Mouse (Mus musculus) intestine, postnatal 0 days (tissue): Measurements from ENCODE around the gene Slc50a1. TPM values are rescaled to one million over a fixed set of nuclear protein-coding genes. Genes with fewer than 3 reads are reported as not detected.

Source experiments
- ATAC-seq: fragments of 200-750 bp; cut with Nextera tagmentation; 2 replicates; pipeline ENCODE4 v1.8.0; 2017; ENCODE audit warnings: mild to moderate bottlenecking, moderate TSS enrichment, moderate library complexity
- H3K27ac ChIP-seq: fragments of 300-500 bp; sonication (generic); 2 replicates; pipeline ENCODE4 v1.5.1; 2014; ENCODE audit warnings: mild to moderate bottlenecking, low read depth, low read length, moderate library complexity
- H3K27me3 ChIP-seq: fragments of 300-500 bp; sonication (generic); replicated peaks from 2 replicates; pipeline ENCODE4 v1.6.1; 2014; ENCODE audit warnings: low read length, mixed read lengths; ENCODE audit not compliant: control insufficient read depth, insufficient read depth
- H3K36me3 ChIP-seq: fragments of 300-500 bp; sonication (generic); 2 replicates; pipeline ENCODE4 v1.6.1; 2014; ENCODE audit warnings: mild to moderate bottlenecking, moderate library complexity; ENCODE audit not compliant: control insufficient read depth, insufficient read depth
- H3K4me1 ChIP-seq: fragments of 300-500 bp; sonication (generic); replicated peaks from 2 replicates; pipeline ENCODE4 v1.6.1; 2014; ENCODE audit warnings: antibody characterized with exemption, low read length, mixed read lengths; ENCODE audit not compliant: control insufficient read depth, insufficient read depth
- H3K4me2 ChIP-seq: fragments of 300-500 bp; sonication (generic); replicated peaks from 2 replicates; pipeline ENCODE4 v1.6.1; 2014; ENCODE audit warnings: low read depth, mild to moderate bottlenecking, moderate library complexity
- H3K4me3 ChIP-seq: fragments of 300-500 bp; sonication (generic); 2 replicates; pipeline ENCODE4 v1.5.1; 2014; ENCODE audit warnings: low read depth, low read length
- H3K9ac ChIP-seq: fragments of 300-500 bp; sonication (generic); 2 replicates; pipeline ENCODE4 v1.6.1; 2014; ENCODE audit warnings: mild to moderate bottlenecking, low read depth, low read length
- H3K9me3 ChIP-seq: fragments of 300-500 bp; sonication (generic); 2 replicates; pipeline ENCODE4 v1.6.1; 2016; ENCODE audit warnings: mixed run types; ENCODE audit not compliant: control insufficient read depth
- CTCF ChIP-seq: sonication (generic); IDR thresholded peaks from 2 replicates; pipeline ENCODE4 v1.5.1; 2016; ENCODE audit warnings: low read depth, mild to moderate bottlenecking, control low read depth, antibody characterized with exemption, moderate library complexity
- WGBS: fragments of 180-500 bp; shearing (Covaris S2); extraction: QIAGEN DNeasy Blood & Tissue Kit; methylation state at CpG from one replicate; pipeline ENCODE4 v1.1.7; 2014; 5-methylcytosine and 5-hydroxymethylcytosine counted together
- polyA plus RNA-seq: library from polyadenylated mRNA; unstranded; fragments of >200 nt; fragmentation: Nextera tagmentation; extraction: Ambion mirVana; gene quantifications from 2 replicates; pipeline ENCODE4 v1.2.1, GENCODE M21; 2015

The Slc50a1 gene
- polyA plus RNA-seq, 1 experiment from 2014 or later, result 57.4 TPM

DNA sequence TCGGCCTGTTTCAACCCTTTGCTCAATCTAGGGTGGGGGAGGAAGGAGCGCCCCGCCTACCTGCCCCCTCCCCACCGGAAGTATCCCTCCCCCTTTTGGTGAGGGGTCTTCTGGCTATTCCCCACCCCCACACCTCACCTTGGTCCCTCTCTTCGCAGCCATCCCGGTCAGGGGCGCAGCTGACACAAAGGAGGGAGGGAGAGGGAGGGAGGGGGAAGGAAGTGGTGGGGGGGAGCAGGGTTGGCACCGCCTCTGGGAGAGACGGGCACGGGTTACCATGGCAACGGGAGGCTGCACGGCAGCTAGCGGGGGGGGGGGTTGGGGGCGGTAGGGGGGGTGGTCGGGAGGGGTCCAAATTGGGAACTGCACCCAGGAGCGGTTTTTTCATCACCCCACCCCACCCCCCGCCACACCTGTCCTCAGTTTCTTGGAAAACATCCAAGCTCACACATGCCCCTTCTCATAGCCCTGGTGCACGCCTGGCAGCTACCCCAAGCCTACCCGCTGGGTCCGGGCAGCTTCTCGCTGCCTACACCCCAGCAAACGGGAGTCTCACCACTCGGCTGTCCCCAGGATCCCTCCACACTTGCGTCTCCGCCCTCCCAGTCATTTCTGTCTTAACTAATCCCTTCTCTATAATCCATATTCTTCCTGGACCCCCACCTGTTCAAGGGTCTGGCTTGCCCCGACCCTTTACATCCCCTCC, 25.2 kb downstream of the Slc50a1 start:
- ATAC-seq, result no peak
- no peak for TF ChIP-seq CTCF
- peaks cover 7% of the 10 kb centered on the region; the same call in 1 of the 2 replicates for H3K4me1 ChIP-seq
- 0 out of 2 replicates have a peak, but pooled peaks cover 4% of the 10 kb centered on the region for H3K27me3 ChIP-seq
- H3K4me3 ChIP-seq, result peak overlapping the region; percentile 65
- peak overlapping the region; percentile 88 for H3K4me2 ChIP-seq
- peaks cover 6% of the 10 kb centered on the region; the same call in 1 of the 2 replicates for H3K36me3 ChIP-seq
- H3K9ac ChIP-seq, result no peak overlapping the region
- no peaks in the 10 kb centered on the region for H3K9me3 ChIP-seq
- 2% methylated on average over 20 of the region's 26 CpGs for WGBS
- H3K27ac ChIP-seq, result no peak overlapping the region

DNA sequence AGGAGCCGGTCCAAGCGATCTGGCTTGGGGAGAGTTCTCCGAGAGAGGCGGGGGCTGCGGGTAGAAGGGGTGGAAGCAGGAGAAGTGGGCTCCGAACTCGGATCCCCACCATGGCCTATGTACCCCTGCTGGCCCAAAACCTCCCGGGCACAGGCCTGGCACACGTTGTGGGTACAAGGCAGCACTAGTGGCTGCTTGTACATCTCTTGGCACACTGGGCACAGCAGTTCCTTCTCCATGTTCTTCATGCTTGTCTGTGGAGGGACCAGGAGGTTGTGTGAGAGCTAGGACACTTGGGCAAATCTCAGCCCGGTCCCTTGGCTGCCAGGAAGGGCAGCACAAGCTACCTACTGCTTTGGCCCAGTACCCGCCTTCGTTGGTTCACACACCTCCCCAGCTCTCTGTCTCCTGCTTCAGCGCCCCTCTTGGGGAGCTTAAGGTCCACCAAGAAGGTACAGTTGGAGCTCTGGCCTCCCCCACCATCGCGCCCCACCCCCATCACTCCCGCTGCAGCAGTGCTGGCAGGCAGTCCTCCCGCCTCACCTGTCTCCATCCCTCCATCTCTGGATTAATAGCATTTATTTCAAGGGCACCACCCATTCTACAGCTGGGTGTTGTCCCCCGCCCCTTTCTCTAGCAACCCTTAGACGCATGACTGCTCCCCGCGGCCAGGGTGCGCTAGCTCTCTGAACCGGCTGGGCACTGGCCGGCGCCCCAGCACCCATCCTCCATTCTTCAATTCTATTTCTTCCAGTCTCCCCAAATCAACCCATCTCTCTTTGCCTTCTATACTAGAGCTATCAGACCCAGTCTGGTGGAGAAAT, 26.0 kb downstream of the Slc50a1 start:
- ATAC-seq, result no peak
- Histone ChIP-seq H3K9ac (no peak overlapping the region), H3K4me2 (peak overlapping the region; percentile 88), H3K27me3 (0 out of 2 replicates have a peak, but pooled peaks cover 4% of the 10 kb centered on the region), H3K36me3 (peaks cover 3% of the 10 kb centered on the region; the same call in 1 of the 2 replicates), H3K27ac (no peak overlapping the region), H3K4me1 (peaks cover 7% of the 10 kb centered on the region; the same call in 1 of the 2 replicates), H3K9me3 (no peaks in the 10 kb centered on the region), H3K4me3 (peak overlapping the region; percentile 65)
- WGBS, result 27% methylated on average over 25 of the region's 25 CpGs
- peak; percentile 48 for TF ChIP-seq CTCF

DNA sequence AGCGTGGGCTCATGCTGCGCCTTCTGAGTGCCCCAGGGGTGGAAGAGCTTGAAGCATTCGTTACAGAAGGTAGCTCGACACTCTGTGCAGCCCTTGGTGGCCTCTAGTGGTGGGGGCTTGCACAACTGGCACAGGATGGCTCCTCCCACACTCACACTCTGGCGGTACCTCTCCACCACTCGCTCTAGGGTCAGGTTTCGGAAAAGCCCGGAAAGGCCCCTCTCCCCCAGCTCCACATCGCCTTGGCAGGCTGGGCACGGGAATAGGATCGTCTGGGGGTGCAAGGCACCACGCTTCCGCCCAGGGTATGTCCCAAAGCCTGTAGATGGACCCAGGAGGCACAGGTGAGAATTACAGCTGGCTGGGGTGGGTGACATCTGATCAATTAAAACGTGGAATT, 26.8 kb downstream of the Slc50a1 start:
- 27% methylated on average over 14 of the region's 14 CpGs for WGBS
- Histone ChIP-seq H3K4me2 (no peak overlapping the region; the same call in 1 of the 2 replicates), H3K4me1 (peaks cover 7% of the 10 kb centered on the region; the same call in 1 of the 2 replicates), H3K36me3 (no peaks in the 10 kb centered on the region; the same call in 1 of the 2 replicates), H3K27me3 (0 out of 2 replicates have a peak, but pooled peaks cover 4% of the 10 kb centered on the region), H3K9me3 (no peaks in the 10 kb centered on the region), H3K9ac (no peak overlapping the region), H3K27ac (no peak overlapping the region), H3K4me3 (no peak overlapping the region)
- no peak for ATAC-seq
- peak; percentile 72 for TF ChIP-seq CTCF

DNA sequence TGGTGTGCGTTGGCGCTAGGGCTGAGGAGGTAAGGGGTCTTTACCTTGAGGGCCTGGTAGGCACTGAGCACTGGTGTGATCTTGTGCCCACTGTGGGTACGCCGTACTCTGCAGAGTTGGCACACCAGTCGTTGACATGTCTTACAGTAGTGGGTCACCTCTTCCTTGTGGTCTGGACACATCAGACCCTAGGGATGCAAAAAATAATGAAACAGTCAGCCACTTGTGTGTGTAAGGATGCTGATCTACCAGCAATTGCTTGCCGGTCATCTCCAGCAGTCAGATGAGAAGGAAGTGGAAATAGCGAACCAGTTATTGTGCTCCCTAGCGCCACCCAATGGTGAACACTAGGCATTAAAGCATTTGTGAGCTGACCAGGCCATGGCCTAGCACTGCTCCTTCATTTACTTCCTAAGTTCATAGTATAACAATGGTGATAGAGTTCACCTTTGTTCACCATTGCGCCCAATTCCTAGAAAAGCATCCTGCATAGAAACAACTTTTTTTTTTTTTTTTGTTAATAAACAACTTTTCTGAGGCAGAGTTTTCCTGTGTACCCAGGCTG, 28.0 kb downstream of the Slc50a1 start:
- Histone ChIP-seq H3K9ac (no peak overlapping the region), H3K9me3 (no peaks in the 10 kb centered on the region), H3K27ac (no peak overlapping the region), H3K27me3 (0 out of 2 replicates have a peak, but pooled peaks cover 4% of the 10 kb centered on the region), H3K4me2 (no peak overlapping the region), H3K36me3 (no peaks in the 10 kb centered on the region; the same call in 1 of the 2 replicates), H3K4me1 (peaks cover 7% of the 10 kb centered on the region; the same call in 1 of the 2 replicates), H3K4me3 (no peak overlapping the region)
- TF ChIP-seq CTCF, result peak; percentile 89
- peak; percentile 12; the same call in 1 of the 2 replicates for ATAC-seq
- 63% methylated on average over 9 of the region's 9 CpGs for WGBS

DNA sequence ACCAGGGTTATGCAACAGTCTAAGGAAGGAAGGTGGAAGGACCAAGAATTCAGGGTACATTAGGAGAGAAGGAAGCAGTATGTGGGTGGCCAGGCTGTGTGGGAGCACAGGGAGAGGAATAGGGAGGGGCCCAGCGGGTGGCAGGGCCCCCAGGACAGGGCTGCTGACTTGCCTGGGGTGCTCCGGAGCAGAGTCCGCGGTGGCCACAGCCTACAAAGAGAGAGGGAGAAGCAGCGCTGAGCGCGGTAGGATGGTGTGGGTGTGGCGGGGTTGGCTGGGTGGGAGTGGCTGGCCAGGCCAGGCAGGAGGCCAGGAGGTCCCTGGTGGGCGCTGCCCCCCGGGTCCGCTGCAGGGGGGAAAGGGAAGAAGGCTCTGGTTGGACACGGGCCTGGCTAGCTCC, 31.9 kb downstream of the Slc50a1 start:
- Histone ChIP-seq H3K4me1 (0 out of 2 replicates have a peak, but pooled peaks cover 7% of the 10 kb centered on the region), H3K4me3 (no peak overlapping the region), H3K27me3 (no peaks in the 10 kb centered on the region), H3K36me3 (no peaks in the 10 kb centered on the region; the same call in 1 of the 2 replicates), H3K27ac (peak overlapping the region; percentile 15; the same call in 1 of the 2 replicates), H3K9me3 (no peaks in the 10 kb centered on the region), H3K4me2 (peak overlapping the region; percentile 57), H3K9ac (no peak overlapping the region)
- 30% methylated on average over 11 of the region's 12 CpGs for WGBS
- peak; percentile 56 for ATAC-seq
- no peak for TF ChIP-seq CTCF

DNA sequence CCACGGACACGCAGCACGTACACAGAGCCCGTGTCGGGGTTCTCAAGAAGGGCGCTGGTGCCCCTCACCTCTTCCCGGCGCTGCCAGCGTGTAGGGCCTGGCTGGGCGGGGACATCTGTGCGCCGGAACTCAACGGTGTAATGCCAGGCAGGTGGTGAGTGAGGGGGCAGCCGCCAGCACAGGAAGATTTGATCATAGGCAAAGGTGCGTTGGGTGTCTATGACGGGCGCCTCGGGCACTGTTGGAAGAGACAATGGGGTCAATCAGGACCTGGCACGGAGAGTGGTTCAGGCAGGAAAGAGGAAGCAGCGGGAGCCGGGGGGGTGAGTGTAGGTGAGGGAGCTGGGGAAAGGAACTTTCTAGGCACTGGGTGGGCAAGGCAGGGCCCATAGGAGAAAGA, 32.7 kb downstream of the Slc50a1 start:
- Histone ChIP-seq H3K9me3 (no peaks in the 10 kb centered on the region), H3K27ac (no peak overlapping the region), H3K4me1 (0 out of 2 replicates have a peak, but pooled peaks cover 7% of the 10 kb centered on the region), H3K36me3 (no peaks in the 10 kb centered on the region; the same call in 1 of the 2 replicates), H3K4me3 (no peak overlapping the region), H3K4me2 (no peak overlapping the region), H3K9ac (no peak overlapping the region), H3K27me3 (no peaks in the 10 kb centered on the region)
- ATAC-seq, result no peak
- WGBS, result 88% methylated on average over 21 of the region's 21 CpGs
- TF ChIP-seq CTCF, result no peak
